Mouse (Mus musculus) kidney, postnatal 14 days (tissue): ENCODE data around the gene Mrpl36.

ENCODE experiments used
- DNase-seq: peaks from one replicate; pipeline ENCODE4 v3.0.0; 2022; ENCODE audit warnings: mixed read lengths

The Mrpl36 gene

GRCm38 (mm10) chr13:73347171-73347570 is 18.9 kb downstream of the Mrpl36 start:
- no peak for DNase-seq

GRCm38 (mm10) chr13:73347922-73348650 is 19.8 kb downstream of the Mrpl36 start:
- no peak for DNase-seq

- no peak for DNase-seq
Measured at GRCm38 (mm10) chr13:73350741-73351140, 22.4 kb downstream of the Mrpl36 start.

GRCm38 (mm10) chr13:73351910-73352309 is 23.6 kb downstream of the Mrpl36 start:
- DNase-seq = no peak

- DNase-seq = no peak
Measured at GRCm38 (mm10) chr13:73352491-73352890, 24.2 kb downstream of the Mrpl36 start.

GRCm38 (mm10) chr13:73357106-73357505 is 28.8 kb downstream of the Mrpl36 start:
- no peak for DNase-seq

- no peak for DNase-seq
Measured at GRCm38 (mm10) chr13:73373367-73373766, 45.1 kb downstream of the Mrpl36 start.

GRCm38 (mm10) chr13:73374612-73375011 is 46.3 kb downstream of the Mrpl36 start:
- DNase-seq = no peak

- no peak for DNase-seq
Measured at GRCm38 (mm10) chr13:73377637-73378036, 49.3 kb downstream of the Mrpl36 start.
